Mouse (Mus musculus) testis, adult 2 months (tissue): Measurements from ENCODE around the gene Ldlrad1. TPM values are rescaled to one million over a fixed set of nuclear protein-coding genes. Genes with fewer than 3 reads are reported as not detected.

Source experiments
- H3K27ac ChIP-seq: fragments of 200-500 bp; 2 replicates; pipeline ENCODE4 v1.5.1; 2012; ENCODE audit warnings: low read depth, low read length; ENCODE audit not compliant: control insufficient read depth, insufficient read depth
- H3K27me3 ChIP-seq: fragments of 200-500 bp; 2 replicates; pipeline ENCODE4 v1.6.1; 2012; ENCODE audit warnings: mild to moderate bottlenecking, low read length, moderate library complexity; ENCODE audit not compliant: control insufficient read depth, insufficient read depth
- H3K36me3 ChIP-seq: fragments of 200-500 bp; 2 replicates; pipeline ENCODE4 v1.6.1; 2012; ENCODE audit warnings: mild to moderate bottlenecking, low read length; ENCODE audit not compliant: control insufficient read depth, insufficient read depth
- H3K4me1 ChIP-seq: fragments of 200-500 bp; 2 replicates; pipeline ENCODE4 v1.6.1; 2012; ENCODE audit warnings: low read length; ENCODE audit not compliant: control insufficient read depth, insufficient read depth
- H3K4me3 ChIP-seq: fragments of 200-500 bp; 2 replicates; pipeline ENCODE4 v1.5.1; 2012; ENCODE audit warnings: low read depth, mild to moderate bottlenecking, low read length, moderate library complexity, mixed read lengths; ENCODE audit not compliant: control insufficient read depth
- CTCF ChIP-seq: fragments of 200-500 bp; IDR thresholded peaks from 2 replicates; pipeline ENCODE4 v1.5.1; 2012; ENCODE audit warnings: low read depth, mild to moderate bottlenecking, inconsistent platforms, low read length, moderate library complexity; ENCODE audit not compliant: control insufficient read depth, insufficient read depth, insufficient replicate concordance
- POLR2A ChIP-seq: fragments of 200-500 bp; IDR thresholded peaks from 2 replicates; pipeline ENCODE4 v1.6.1; 2012; ENCODE audit warnings: low read depth, mild to moderate bottlenecking, inconsistent platforms, low read length, moderate library complexity; ENCODE audit not compliant: control insufficient read depth
- polyA plus RNA-seq: library from polyadenylated mRNA; depleted of rRNA; stranded (reverse); fragments of >200 nt; gene quantifications from 2 replicates; pipeline ENCODE4 v1.2.3, GENCODE M21; 2012

Gene Ldlrad1
- polyA plus RNA-seq, 1 experiment, result 0.41 TPM

DNA sequence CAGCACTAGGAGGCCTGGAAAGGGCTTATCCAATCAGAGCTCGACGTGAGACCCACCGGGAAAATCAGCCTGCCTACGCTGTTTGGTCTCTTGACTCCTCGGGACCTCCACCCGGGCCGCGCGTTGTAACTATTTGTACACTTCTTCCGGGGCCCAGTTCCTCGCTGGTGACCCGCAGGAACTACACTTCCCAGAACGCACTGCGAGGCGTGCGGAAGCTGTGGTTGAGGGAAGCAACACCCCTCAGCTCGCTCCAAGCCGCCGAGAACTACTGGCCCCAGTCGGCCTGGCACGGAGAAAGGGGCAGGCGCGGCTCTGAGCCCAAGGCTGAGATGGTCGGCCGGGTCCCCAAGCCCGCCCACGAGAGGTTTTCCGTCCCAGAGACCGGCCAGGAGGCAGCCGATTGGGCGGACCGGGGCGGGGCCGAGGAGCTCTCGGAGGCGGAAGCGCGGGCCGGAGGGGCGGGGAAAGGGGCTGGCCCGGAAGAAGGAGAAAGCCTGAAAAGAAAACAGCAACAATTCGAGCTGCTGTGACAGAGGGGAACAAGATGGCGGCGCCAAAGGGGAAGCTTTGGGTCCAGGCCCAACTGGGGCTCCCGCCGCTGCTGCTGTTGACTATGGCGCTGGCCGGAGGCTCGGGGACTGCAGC, 30.7 kb upstream of the Ldlrad1 start, which contains the start of gene Tmem59:
Tmem59 (plus strand) TSS at position 218 of the 648 bp plus-strand sequence.
- H3K36me3 ChIP-seq, result peaks cover 2% of the 10 kb centered on the region
- no peaks in the 10 kb centered on the region for H3K27me3 ChIP-seq
- H3K27ac ChIP-seq, result peak within 1 kb of the TSS; percentile 94
- H3K4me1 ChIP-seq, result peaks cover 2% of the 10 kb centered on the region
- TF ChIP-seq POLR2A, result peak; percentile 80
- peak; percentile 12; the same call in 1 of the 2 replicates for TF ChIP-seq CTCF
- H3K4me3 ChIP-seq, result peak within 1 kb of the TSS; percentile 86

DNA sequence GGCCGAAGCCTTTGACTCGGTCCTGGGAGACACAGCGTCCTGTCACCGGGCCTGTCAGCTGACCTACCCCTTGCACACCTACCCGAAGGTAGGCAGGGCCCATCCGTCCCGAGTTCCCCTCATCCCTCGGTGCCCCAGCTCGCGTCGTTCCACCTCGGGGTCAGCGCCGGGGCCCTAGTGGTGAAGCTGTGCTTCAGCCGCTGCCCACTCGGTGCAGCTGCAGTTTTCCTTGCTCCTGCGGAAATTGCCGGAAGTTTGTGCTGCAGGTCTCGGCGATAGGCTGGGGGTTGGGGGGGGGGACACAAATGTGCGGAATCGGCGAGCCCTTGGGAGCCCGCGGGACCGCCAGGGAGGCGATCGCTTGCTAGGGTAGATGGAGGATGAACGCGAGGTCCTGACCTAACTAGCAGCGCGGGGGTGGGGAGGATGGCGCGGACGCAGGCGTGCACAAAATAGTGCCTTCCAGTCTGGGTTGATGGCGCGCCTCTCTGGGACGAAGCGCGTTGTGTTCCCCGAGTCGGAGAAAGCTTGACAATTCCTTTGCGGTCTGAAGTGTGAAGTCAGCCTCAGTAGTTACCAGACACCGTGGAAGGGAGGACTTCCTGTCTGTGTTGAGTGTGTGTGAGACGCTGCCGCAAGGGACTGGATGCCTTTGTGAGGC, 30.0 kb upstream of the Ldlrad1 start, which contains the start of gene Tceanc2:
Tceanc2 (minus strand) TSS at position 287 of the 661 bp plus-strand sequence.
- peak within 1 kb of the TSS; percentile 94 for H3K27ac ChIP-seq
- peaks cover 2% of the 10 kb centered on the region for H3K36me3 ChIP-seq
- TF ChIP-seq POLR2A, result peak; percentile 45; the same call in 1 of the 2 replicates
- TF ChIP-seq CTCF, result no peak
- peak within 1 kb of the TSS; percentile 86 for H3K4me3 ChIP-seq
- H3K4me1 ChIP-seq, result peaks cover 2% of the 10 kb centered on the region
- no peaks in the 10 kb centered on the region for H3K27me3 ChIP-seq

- TF ChIP-seq CTCF, result no peak
- TF ChIP-seq POLR2A, result no peak
- Histone ChIP-seq H3K27me3 (no peaks in the 10 kb centered on the region), H3K4me1 (peaks cover 2% of the 10 kb centered on the region), H3K36me3 (peaks cover 2% of the 10 kb centered on the region), H3K27ac (peak overlapping the region; percentile 80), H3K4me3 (peak overlapping the region; percentile 86)
These were observed 29.4 kb upstream of the Ldlrad1 start for GRCm38 (mm10) chr4:107179561-107179960.

GRCm38 (mm10) chr4:107180746-107181145, 28.2 kb upstream of the Ldlrad1 start:
- H3K4me1 ChIP-seq, result peaks cover 2% of the 10 kb centered on the region
- TF ChIP-seq POLR2A (no peak), CTCF (no peak)
- no peaks in the 10 kb centered on the region for H3K27me3 ChIP-seq
- no peak overlapping the region for H3K4me3 ChIP-seq
- no peak overlapping the region for H3K27ac ChIP-seq
- H3K36me3 ChIP-seq, result no peaks in the 10 kb centered on the region

GRCm38 (mm10) chr4:107181866-107182265, 27.1 kb upstream of the Ldlrad1 start:
- H3K27me3 ChIP-seq, result no peaks in the 10 kb centered on the region
- no peak overlapping the region for H3K27ac ChIP-seq
- no peak for TF ChIP-seq CTCF
- no peak for TF ChIP-seq POLR2A
- no peaks in the 10 kb centered on the region for H3K36me3 ChIP-seq
- H3K4me3 ChIP-seq, result no peak overlapping the region
- peaks cover 2% of the 10 kb centered on the region for H3K4me1 ChIP-seq

GRCm38 (mm10) chr4:107182796-107183195, 26.2 kb upstream of the Ldlrad1 start:
- no peak for TF ChIP-seq POLR2A
- no peak for TF ChIP-seq CTCF
- Histone ChIP-seq H3K27me3 (no peaks in the 10 kb centered on the region), H3K27ac (no peak overlapping the region), H3K4me1 (no peaks in the 10 kb centered on the region; the same call in 1 of the 2 replicates), H3K4me3 (no peak overlapping the region), H3K36me3 (no peaks in the 10 kb centered on the region)

DNA sequence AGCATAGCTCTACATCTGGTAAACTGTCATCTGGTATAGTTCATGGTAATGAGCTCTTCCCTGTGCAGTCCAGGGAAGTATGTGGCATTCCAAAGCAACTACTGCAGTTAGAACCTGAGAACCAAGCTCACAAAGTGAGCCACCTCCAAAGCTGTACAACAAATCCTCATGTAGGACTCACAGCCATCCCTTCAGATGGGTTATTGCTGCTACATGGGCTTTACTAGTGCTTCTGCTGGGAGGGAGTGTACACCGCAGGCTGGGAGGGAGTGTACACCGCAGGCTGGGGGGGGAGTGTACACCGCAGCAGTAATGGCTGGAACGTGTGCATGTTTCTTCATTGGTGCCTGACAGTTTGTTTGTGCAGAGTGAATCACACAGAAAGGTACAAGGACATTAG, 25.8 kb upstream of the Ldlrad1 start:
- no peaks in the 10 kb centered on the region for H3K36me3 ChIP-seq
- no peak overlapping the region for H3K27ac ChIP-seq
- H3K27me3 ChIP-seq, result no peaks in the 10 kb centered on the region
- H3K4me3 ChIP-seq, result no peak overlapping the region
- TF ChIP-seq CTCF, result no peak
- TF ChIP-seq POLR2A, result no peak
- H3K4me1 ChIP-seq, result no peaks in the 10 kb centered on the region; the same call in 1 of the 2 replicates
